Mouse (Mus musculus): ENCODE results near the gene Olfm4.

Olfm4 gene

GRCm38 (mm10) chr14:79983781-79984180 is at the start of gene Olfm4:
Gene Olfm4 (plus strand): TSS chr14:79984081.
- no peak for DNase-seq

- DNase-seq = no peak
Observed at GRCm38 (mm10) chr14:79934426-79934825, 49.5 kb upstream of the Olfm4 start.

- no peak for DNase-seq
Observed at GRCm38 (mm10) chr14:79936879-79937468, 46.9 kb upstream of the Olfm4 start.

GRCm38 (mm10) chr14:79945876-79946275 is 38.0 kb upstream of the Olfm4 start:
- DNase-seq = no peak

- no peak for DNase-seq
Observed at GRCm38 (mm10) chr14:79955678-79956077, 28.2 kb upstream of the Olfm4 start.

GRCm38 (mm10) chr14:79957789-79958487 is 25.9 kb upstream of the Olfm4 start:
- no peak for DNase-seq

- no peak for DNase-seq
Observed at GRCm38 (mm10) chr14:79961187-79961586, 22.7 kb upstream of the Olfm4 start.

- DNase-seq = no peak
Observed at GRCm38 (mm10) chr14:79961602-79962001, 22.3 kb upstream of the Olfm4 start.

GRCm38 (mm10) chr14:79970165-79970564 is 13.7 kb upstream of the Olfm4 start:
- no peak for DNase-seq

GRCm38 (mm10) chr14:79970928-79971738 is 12.7 kb upstream of the Olfm4 start:
- DNase-seq = no peak

GRCm38 (mm10) chr14:79981437-79981836 is 2.4 kb upstream of the Olfm4 start:
- no peak for DNase-seq

GRCm38 (mm10) chr14:79985137-79985670 is 1.3 kb downstream of the Olfm4 start:
- no peak for DNase-seq

- no peak for DNase-seq
Observed at GRCm38 (mm10) chr14:79985696-79986095, 1.8 kb downstream of the Olfm4 start.

- no peak for DNase-seq
Observed at GRCm38 (mm10) chr14:79986831-79987230, 3.0 kb downstream of the Olfm4 start.

- no peak for DNase-seq
Observed at GRCm38 (mm10) chr14:79989785-79990184, 5.9 kb downstream of the Olfm4 start.

GRCm38 (mm10) chr14:79990547-79990946 is 6.7 kb downstream of the Olfm4 start:
- DNase-seq = no peak

- no peak for DNase-seq
Observed at GRCm38 (mm10) chr14:79997534-79997933, 13.7 kb downstream of the Olfm4 start.

- DNase-seq = no peak
Observed at GRCm38 (mm10) chr14:80000110-80000531, 16.2 kb downstream of the Olfm4 start.

GRCm38 (mm10) chr14:80007686-80008085 is 23.8 kb downstream of the Olfm4 start:
- no peak for DNase-seq

GRCm38 (mm10) chr14:80010426-80010825 is 26.5 kb downstream of the Olfm4 start:
- no peak for DNase-seq

GRCm38 (mm10) chr14:80014966-80015365 is 31.1 kb downstream of the Olfm4 start:
- DNase-seq = no peak

GRCm38 (mm10) chr14:80016112-80016511 is 32.2 kb downstream of the Olfm4 start:
- DNase-seq = no peak

- no peak for DNase-seq
Observed at GRCm38 (mm10) chr14:80026078-80026477, 42.2 kb downstream of the Olfm4 start.

All from B cell, adult 2 months (primary cell).